Mouse (Mus musculus) C2C12 (cell line): Measurements from ENCODE around the gene Gprc5b.

ENCODE experiments used
- CEBPB ChIP-seq: IDR thresholded peaks from one replicate; pipeline ENCODE4 v1.6.1; 2011; ENCODE audit warnings: low read depth, mild to moderate bottlenecking, control low read depth, moderate library complexity
- CTCF ChIP-seq: IDR thresholded peaks from one replicate; pipeline ENCODE4 v1.5.1; 2011; ENCODE audit not compliant: control insufficient read depth, insufficient read depth, insufficient read length
- MAX ChIP-seq: IDR thresholded peaks from one replicate; pipeline ENCODE4 v1.6.1; 2011; ENCODE audit warnings: mild to moderate bottlenecking, control low read depth
- MYOD1 ChIP-seq: IDR thresholded peaks from one replicate; pipeline ENCODE4 v1.6.1; 2011; ENCODE audit warnings: low read depth; ENCODE audit not compliant: control insufficient read depth, insufficient read length

GRCm38 (mm10) chr7:118944884-118945283, 50.1 kb downstream of the Gprc5b start:
- TF ChIP-seq CTCF = no peak
- TF ChIP-seq MYOD1 = no peak
- TF ChIP-seq MAX = no peak
- no peak for TF ChIP-seq CEBPB
